Mouse (Mus musculus): ENCODE measurements around the gene Zfp597. TPM values are rescaled to one million over a fixed set of nuclear protein-coding genes. Genes with fewer than 3 reads are reported as not detected.
"Not testable (repeated sequence)": the region's sequence is repeated elsewhere in the genome, so short reads cannot be mapped to it uniquely, and the experiment has no call there.

Zfp597 gene
- polyA plus RNA-seq, 1 experiment from 2014 or later, result 6.1 TPM

GRCm38 (mm10) chr16:3872216-3873047 is 11.9 kb downstream of the Zfp597 start, which contains the start of gene Naa60:
Gene Naa60, plus strand, starts transcription at chr16:3872375.
- Histone ChIP-seq H3K36me3 (ENCODE audit: control insufficient read depth, insufficient read depth) (no peaks in the 10 kb centered on the region), H3K9me3 (replicated peaks; ENCODE audit: control insufficient read depth, low read length) (no peaks in the 10 kb centered on the region), H3K27me3 (ENCODE audit: control insufficient read depth, insufficient read depth, low read length) (no peaks in the 10 kb centered on the region), H3K4me3 (ENCODE audit: low read length) (peak within 1 kb of the TSS; percentile 78), H3K9ac (ENCODE audit: low read length) (peak within 1 kb of the TSS; percentile 79), H3K4me1 (ENCODE audit: control insufficient read depth, insufficient read depth, low read length) (peaks cover 11% of the 10 kb centered on the region), H3K27ac (ENCODE audit: low read length) (peak within 1 kb of the TSS; percentile 69), H3K4me2 (ENCODE audit: low read depth, low read length) (peak within 1 kb of the TSS; percentile 95)
- WGBS, result 4% methylated on average over 47 of the region's 47 CpGs
- ATAC-seq (replicated peaks; ENCODE audit: extremely low read depth, insufficient read depth, low FRiP score), result peak; percentile 98

DNA sequence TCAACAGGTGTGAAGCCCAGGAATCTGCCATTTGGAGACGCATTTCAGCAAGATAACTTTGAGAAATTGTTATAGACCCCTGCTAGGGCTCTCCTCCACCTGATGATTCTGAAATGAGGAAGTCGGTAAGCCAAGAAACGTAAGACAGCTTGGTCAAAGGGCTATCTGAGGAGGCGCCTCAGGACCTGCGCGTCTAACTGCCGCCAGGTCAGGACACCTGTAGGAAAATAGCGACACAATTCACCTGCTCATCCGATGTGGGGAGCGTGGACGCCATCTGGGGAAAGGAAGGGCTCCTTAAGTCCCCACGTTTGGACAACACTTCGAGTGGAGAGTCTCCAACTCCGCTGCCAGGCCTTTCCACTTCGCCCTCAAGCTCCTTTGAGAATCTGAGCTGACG is 12.5 kb downstream of the Zfp597 start:
- H3K27ac ChIP-seq (ENCODE audit: low read length), result peak overlapping the region; percentile 51; the same call in 1 of the 2 replicates
- peaks cover under 1% of the 10 kb centered on the region for H3K36me3 ChIP-seq (ENCODE audit: control insufficient read depth, insufficient read depth)
- no peaks in the 10 kb centered on the region for H3K27me3 ChIP-seq (ENCODE audit: control insufficient read depth, insufficient read depth, low read length)
- peak overlapping the region; percentile 78 for H3K4me3 ChIP-seq (ENCODE audit: low read length)
- H3K4me2 ChIP-seq (ENCODE audit: low read depth, low read length), result peak overlapping the region; percentile 95
- peak overlapping the region; percentile 79 for H3K9ac ChIP-seq (ENCODE audit: low read length)
- H3K4me1 ChIP-seq (ENCODE audit: control insufficient read depth, insufficient read depth, low read length), result peaks cover 11% of the 10 kb centered on the region
- no peak for ATAC-seq (replicated peaks; ENCODE audit: extremely low read depth, insufficient read depth, low FRiP score)
- under 1% methylated on average over 16 of the region's 16 CpGs for WGBS
- H3K9me3 ChIP-seq (replicated peaks; ENCODE audit: control insufficient read depth, low read length), result no peaks in the 10 kb centered on the region

- Histone ChIP-seq H3K27me3 (ENCODE audit: control insufficient read depth, insufficient read depth, low read length) (no peaks in the 10 kb centered on the region), H3K9ac (ENCODE audit: low read length) (no peak overlapping the region), H3K9me3 (replicated peaks; ENCODE audit: control insufficient read depth, low read length) (no peaks in the 10 kb centered on the region), H3K27ac (ENCODE audit: low read length) (no peak overlapping the region), H3K4me3 (ENCODE audit: low read length) (no peak overlapping the region), H3K36me3 (ENCODE audit: control insufficient read depth, insufficient read depth) (peaks cover 13% of the 10 kb centered on the region), H3K4me2 (ENCODE audit: low read depth, low read length) (no peak overlapping the region), H3K4me1 (ENCODE audit: control insufficient read depth, insufficient read depth, low read length) (no peaks in the 10 kb centered on the region)
- ATAC-seq (replicated peaks; ENCODE audit: extremely low read depth, insufficient read depth, low FRiP score), result no peak
- WGBS, result 82% methylated on average over 4 of the region's 4 CpGs
Observed at GRCm38 (mm10) chr16:3859254-3859653, 25.1 kb downstream of the Zfp597 start.

- H3K4me2 ChIP-seq (ENCODE audit: low read depth, low read length), result no peak overlapping the region
- H3K27ac ChIP-seq (ENCODE audit: low read length), result no peak overlapping the region
- no peaks in the 10 kb centered on the region for H3K9me3 ChIP-seq (replicated peaks; ENCODE audit: control insufficient read depth, low read length)
- H3K4me1 ChIP-seq (ENCODE audit: control insufficient read depth, insufficient read depth, low read length), result no peaks in the 10 kb centered on the region
- H3K36me3 ChIP-seq (ENCODE audit: control insufficient read depth, insufficient read depth), result peaks cover 3% of the 10 kb centered on the region
- no peak overlapping the region for H3K4me3 ChIP-seq (ENCODE audit: low read length)
- ATAC-seq (replicated peaks; ENCODE audit: extremely low read depth, insufficient read depth, low FRiP score), result no peak
- no peak overlapping the region for H3K9ac ChIP-seq (ENCODE audit: low read length)
- H3K27me3 ChIP-seq (ENCODE audit: control insufficient read depth, insufficient read depth, low read length), result no peaks in the 10 kb centered on the region
- WGBS, result 59% methylated on average over 1 of the region's 1 CpGs
Observed at GRCm38 (mm10) chr16:3855776-3856175, 28.6 kb downstream of the Zfp597 start.

DNA sequence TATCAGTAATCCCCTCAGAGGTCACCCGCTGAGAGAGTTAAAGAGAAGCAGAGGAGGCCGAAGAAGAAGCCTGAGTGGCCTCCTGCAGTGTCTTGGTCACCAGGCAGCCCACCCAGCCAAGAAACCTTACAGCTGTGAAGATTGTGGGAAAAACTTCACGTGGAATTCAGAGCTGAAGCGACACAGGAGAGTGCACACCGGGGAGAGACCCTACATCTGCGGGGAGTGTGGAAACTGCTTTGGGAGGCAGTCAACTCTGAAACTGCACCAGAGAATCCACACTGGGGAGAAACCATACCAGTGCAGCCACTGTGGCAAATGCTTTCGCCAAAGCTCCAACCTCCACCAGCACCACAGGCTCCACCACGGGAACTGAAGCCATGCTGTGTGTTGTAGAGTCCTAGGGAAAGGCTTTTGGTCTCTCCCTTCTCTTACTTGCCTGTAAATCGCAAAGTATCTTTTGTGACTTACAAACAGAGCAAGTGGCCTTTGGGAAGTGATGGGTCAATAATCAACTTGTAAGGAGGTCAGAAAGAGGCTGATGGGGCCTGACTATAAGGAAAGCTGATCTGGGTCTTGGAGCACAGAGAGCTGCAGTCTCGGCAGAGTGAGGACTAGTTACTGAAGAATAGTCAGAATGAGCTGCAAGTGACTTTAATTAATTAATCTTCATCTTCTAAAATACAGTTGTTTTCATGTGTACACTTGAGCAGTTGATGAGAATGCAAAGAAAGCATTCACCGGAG is 29.8 kb downstream of the Zfp597 start:
- no peak overlapping the region for H3K9ac ChIP-seq (ENCODE audit: low read length)
- H3K36me3 ChIP-seq (ENCODE audit: control insufficient read depth, insufficient read depth), result no peaks in the 10 kb centered on the region
- no peaks in the 10 kb centered on the region for H3K27me3 ChIP-seq (ENCODE audit: control insufficient read depth, insufficient read depth, low read length)
- 65% methylated on average over 11 of the region's 11 CpGs for WGBS
- H3K4me3 ChIP-seq (ENCODE audit: low read length), result no peak overlapping the region
- ATAC-seq (replicated peaks; ENCODE audit: extremely low read depth, insufficient read depth, low FRiP score), result no peak
- H3K9me3 ChIP-seq (replicated peaks; ENCODE audit: control insufficient read depth, low read length), result no peaks in the 10 kb centered on the region
- H3K4me1 ChIP-seq (ENCODE audit: control insufficient read depth, insufficient read depth, low read length), result no peaks in the 10 kb centered on the region
- no peak overlapping the region for H3K27ac ChIP-seq (ENCODE audit: low read length)
- no peak overlapping the region for H3K4me2 ChIP-seq (ENCODE audit: low read depth, low read length)

- Histone ChIP-seq H3K27ac (ENCODE audit: low read length) (no peak overlapping the region), H3K27me3 (ENCODE audit: control insufficient read depth, insufficient read depth, low read length) (no peaks in the 10 kb centered on the region), H3K4me3 (ENCODE audit: low read length) (no peak overlapping the region), H3K36me3 (ENCODE audit: control insufficient read depth, insufficient read depth) (no peaks in the 10 kb centered on the region), H3K9me3 (replicated peaks; ENCODE audit: control insufficient read depth, low read length) (no peaks in the 10 kb centered on the region), H3K9ac (ENCODE audit: low read length) (no peak overlapping the region), H3K4me2 (ENCODE audit: low read depth, low read length) (no peak overlapping the region), H3K4me1 (ENCODE audit: control insufficient read depth, insufficient read depth, low read length) (peaks cover 4% of the 10 kb centered on the region)
- ATAC-seq (replicated peaks; ENCODE audit: extremely low read depth, insufficient read depth, low FRiP score), result no peak
- 37% methylated on average over 12 of the region's 12 CpGs for WGBS
Observed at GRCm38 (mm10) chr16:3852586-3852985, 31.8 kb downstream of the Zfp597 start.

DNA sequence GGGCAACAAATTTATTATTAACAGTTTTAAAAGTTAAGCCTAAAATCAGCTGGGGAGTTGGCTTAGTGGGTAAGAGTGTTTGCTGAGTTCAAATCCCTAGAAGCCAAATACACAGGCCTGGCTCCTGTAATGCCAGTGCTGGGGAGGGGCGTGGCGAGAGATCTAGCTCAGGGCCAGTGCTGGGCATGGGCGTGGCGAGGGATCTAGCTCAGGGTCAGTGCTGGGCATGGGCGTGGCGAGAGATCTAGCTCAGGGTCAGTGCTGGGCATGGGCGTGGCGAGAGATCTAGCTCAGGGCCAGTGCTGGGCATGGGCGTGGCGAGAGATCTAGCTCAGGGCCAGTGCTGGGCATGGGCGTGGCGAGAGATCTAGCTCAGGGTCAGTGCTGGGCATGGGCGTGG is 33.1 kb downstream of the Zfp597 start:
- 87% methylated on average over 10 of the region's 13 CpGs for WGBS
- H3K9ac ChIP-seq (ENCODE audit: low read length); ATAC-seq (replicated peaks; ENCODE audit: extremely low read depth, insufficient read depth, low FRiP score); H3K36me3 ChIP-seq (ENCODE audit: control insufficient read depth, insufficient read depth); H3K27ac ChIP-seq (ENCODE audit: low read length); H3K9me3 ChIP-seq (replicated peaks; ENCODE audit: control insufficient read depth, low read length); H3K4me2 ChIP-seq (ENCODE audit: low read depth, low read length); H3K27me3 ChIP-seq (ENCODE audit: control insufficient read depth, insufficient read depth, low read length); H3K4me3 ChIP-seq (ENCODE audit: low read length); H3K4me1 ChIP-seq (ENCODE audit: control insufficient read depth, insufficient read depth, low read length): not testable (repeated sequence)

- no peak overlapping the region for H3K9ac ChIP-seq (ENCODE audit: low read length)
- H3K27me3 ChIP-seq (ENCODE audit: control insufficient read depth, insufficient read depth, low read length), result no peaks in the 10 kb centered on the region
- WGBS, result 74% methylated on average over 3 of the region's 3 CpGs
- ATAC-seq (replicated peaks; ENCODE audit: extremely low read depth, insufficient read depth, low FRiP score), result no peak
- H3K9me3 ChIP-seq (replicated peaks; ENCODE audit: control insufficient read depth, low read length), result no peaks in the 10 kb centered on the region
- H3K27ac ChIP-seq (ENCODE audit: low read length), result no peak overlapping the region
- H3K4me1 ChIP-seq (ENCODE audit: control insufficient read depth, insufficient read depth, low read length), result peaks cover 6% of the 10 kb centered on the region
- no peaks in the 10 kb centered on the region for H3K36me3 ChIP-seq (ENCODE audit: control insufficient read depth, insufficient read depth)
- no peak overlapping the region for H3K4me2 ChIP-seq (ENCODE audit: low read depth, low read length)
- no peak overlapping the region for H3K4me3 ChIP-seq (ENCODE audit: low read length)
Observed at GRCm38 (mm10) chr16:3848416-3848815, 35.9 kb downstream of the Zfp597 start.

- Histone ChIP-seq H3K36me3 (ENCODE audit: control insufficient read depth, insufficient read depth) (no peaks in the 10 kb centered on the region), H3K27ac (ENCODE audit: low read length) (no peak overlapping the region), H3K9ac (ENCODE audit: low read length) (peak overlapping the region; percentile 85; the same call in 1 of the 2 replicates), H3K4me2 (ENCODE audit: low read depth, low read length) (peak overlapping the region; percentile 72), H3K9me3 (replicated peaks; ENCODE audit: control insufficient read depth, low read length) (no peaks in the 10 kb centered on the region), H3K4me3 (ENCODE audit: low read length) (peak overlapping the region; percentile 82), H3K27me3 (ENCODE audit: control insufficient read depth, insufficient read depth, low read length) (no peaks in the 10 kb centered on the region), H3K4me1 (ENCODE audit: control insufficient read depth, insufficient read depth, low read length) (peaks cover 6% of the 10 kb centered on the region)
- no peak for ATAC-seq (replicated peaks; ENCODE audit: extremely low read depth, insufficient read depth, low FRiP score)
- WGBS, result 61% methylated on average over 4 of the region's 4 CpGs
Observed at GRCm38 (mm10) chr16:3847871-3848270, 36.5 kb downstream of the Zfp597 start.

Measured in heart, embryonic 16.5 days (tissue).